Mouse (Mus musculus) testis, adult 10 weeks (tissue): ENCODE measurements around the gene Cnr1. TPM values are rescaled to one million over a fixed set of nuclear protein-coding genes. Genes with fewer than 3 reads are reported as not detected.

Experiments used
- polyA plus RNA-seq: library from polyadenylated mRNA; stranded (reverse); fragments of 350-450 nt; fragmentation: Illumina TruSeq; extraction: RNeasy Lipid Tissue Mini Kit (QIAGEN cat#74804); gene quantifications from one replicate; pipeline ENCODE4 v1.2.3, GENCODE M21; 2014; ENCODE audit warnings: low read depth, low replicate concordance

Cnr1 gene
- 1.6 TPM for polyA plus RNA-seq

DNA sequence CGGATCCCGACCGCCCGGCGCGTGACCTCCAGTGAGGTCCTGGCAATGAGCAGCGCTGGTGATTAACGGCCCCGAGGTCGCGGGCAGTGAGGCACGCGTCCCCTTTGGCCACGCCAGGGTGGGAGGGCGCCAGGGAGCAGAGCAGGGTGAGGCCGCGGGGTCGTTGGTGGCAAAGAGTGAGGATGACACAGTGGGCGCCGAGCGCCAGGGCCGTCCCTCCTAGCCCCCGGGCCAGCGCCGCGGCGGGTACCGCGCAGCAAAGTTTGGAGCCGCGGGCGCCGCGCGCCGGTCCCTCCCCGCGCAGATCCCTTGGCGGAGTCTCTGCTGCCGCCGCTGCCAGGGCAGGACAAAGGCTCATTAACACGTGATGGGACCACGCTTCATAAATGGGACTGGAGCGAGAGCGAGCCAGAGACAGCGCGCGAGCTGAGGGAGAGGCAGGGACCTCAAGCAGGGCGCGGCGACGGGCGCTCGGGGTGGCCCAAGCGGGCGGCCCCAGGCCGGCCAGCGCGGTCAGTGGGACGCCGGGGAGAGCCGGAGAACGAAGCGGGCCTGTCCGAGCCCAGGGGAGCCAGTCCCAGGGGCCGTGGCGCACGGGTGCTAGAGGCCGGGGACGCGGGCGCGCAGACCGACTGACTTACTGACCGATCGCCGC lies at the start of gene Cnr1:
TSS of gene Cnr1 (plus strand) at position 360 of the 655 bp plus-strand sequence.

Other genes with a start within 250 kb of the Cnr1 start
- gene Spaca1, start 125.6 kb downstream of the Cnr1 start, polyA plus RNA-seq, result 647 TPM